Mouse (Mus musculus): ENCODE results near the gene Ptgir.

Ptgir gene

GRCm38 (mm10) chr7:16906281-16906680, at the start of gene Ptgir:
Ptgir (plus strand) TSS chr7:16906490.
- no peak for DNase-seq

GRCm38 (mm10) chr7:16858336-16858735, 48.0 kb upstream of the Ptgir start:
- no peak for DNase-seq

DNA sequence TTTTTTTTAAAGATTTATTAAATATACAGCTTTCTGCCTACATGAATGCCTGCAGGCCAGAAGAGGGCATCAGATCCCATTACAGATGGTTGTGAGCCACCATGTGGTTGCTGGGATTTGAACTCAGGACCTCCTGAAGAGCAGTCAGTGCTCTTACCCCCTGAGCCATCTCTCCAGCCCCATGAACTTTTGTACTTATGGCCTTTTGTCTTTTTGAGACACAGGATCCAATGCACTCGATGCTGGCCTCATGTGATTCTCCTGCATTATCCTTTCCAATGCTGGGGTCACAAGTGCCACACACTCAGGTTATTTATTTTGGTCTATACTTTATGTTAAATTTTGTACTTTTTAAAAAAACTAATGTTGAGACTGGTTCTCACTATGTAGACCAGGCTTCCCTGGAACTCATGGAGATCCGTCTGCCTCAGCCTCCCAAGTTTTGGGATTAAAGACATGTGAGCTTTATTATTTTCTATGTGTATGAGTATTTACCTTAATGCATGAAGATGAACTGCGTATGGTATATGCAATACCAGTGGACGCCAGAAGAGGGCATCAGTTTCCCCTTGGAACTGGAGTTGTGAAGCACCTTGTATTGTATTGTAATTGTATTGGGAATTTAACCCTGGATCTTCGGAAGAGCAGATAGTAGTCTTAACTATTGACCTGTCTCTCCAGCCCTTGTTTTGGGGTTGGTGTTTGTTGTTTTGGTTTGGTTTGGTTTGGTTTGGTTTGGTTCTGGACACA, 46.2 kb upstream of the Ptgir start:
- DNase-seq = peak; percentile 72

- DNase-seq = no peak
These were observed 38.8 kb upstream of the Ptgir start for GRCm38 (mm10) chr7:16867488-16867887.

GRCm38 (mm10) chr7:16869497-16869896, 36.8 kb upstream of the Ptgir start:
- DNase-seq = peak; percentile 76

GRCm38 (mm10) chr7:16871600-16871999, 34.7 kb upstream of the Ptgir start:
- DNase-seq = no peak

GRCm38 (mm10) chr7:16872478-16872877, 33.8 kb upstream of the Ptgir start:
- no peak for DNase-seq

- no peak for DNase-seq
These were observed 32.9 kb upstream of the Ptgir start for GRCm38 (mm10) chr7:16873392-16873791.

DNA sequence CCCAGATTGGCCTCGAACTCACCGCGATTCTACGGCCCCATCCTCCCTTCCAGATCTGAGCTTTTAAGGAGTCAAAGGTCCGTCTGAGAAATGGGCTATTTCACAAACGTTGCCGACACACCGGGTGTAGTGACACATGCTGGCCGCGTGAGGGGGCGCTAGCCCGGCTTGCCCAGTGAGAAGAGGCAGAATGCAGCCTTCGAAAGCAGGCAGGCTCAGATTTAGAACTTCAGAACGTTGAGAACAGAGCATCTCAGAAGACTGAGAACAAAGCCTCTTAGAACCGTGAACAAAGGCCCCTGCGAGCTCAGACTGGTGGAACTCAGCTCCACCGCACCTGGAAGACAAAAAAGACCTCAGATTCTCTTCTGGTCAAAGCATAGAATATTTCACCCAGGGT, 32.1 kb upstream of the Ptgir start:
- DNase-seq = peak; percentile 73

- DNase-seq = peak; percentile 98
These were observed 31.5 kb upstream of the Ptgir start for GRCm38 (mm10) chr7:16874756-16875309.

- DNase-seq = no peak
These were observed 31.2 kb upstream of the Ptgir start, which contains the start of gene Dact3 for GRCm38 (mm10) chr7:16875310-16875325. Dact3 (plus strand) TSS chr7:16875317.

GRCm38 (mm10) chr7:16875326-16875725, 31.0 kb upstream of the Ptgir start:
- DNase-seq = no peak

- no peak for DNase-seq
These were observed 30.3 kb upstream of the Ptgir start for GRCm38 (mm10) chr7:16876006-16876405.

GRCm38 (mm10) chr7:16876608-16877007, 29.7 kb upstream of the Ptgir start:
- no peak for DNase-seq

- no peak for DNase-seq
These were observed 28.6 kb upstream of the Ptgir start for GRCm38 (mm10) chr7:16877717-16878116.

DNA sequence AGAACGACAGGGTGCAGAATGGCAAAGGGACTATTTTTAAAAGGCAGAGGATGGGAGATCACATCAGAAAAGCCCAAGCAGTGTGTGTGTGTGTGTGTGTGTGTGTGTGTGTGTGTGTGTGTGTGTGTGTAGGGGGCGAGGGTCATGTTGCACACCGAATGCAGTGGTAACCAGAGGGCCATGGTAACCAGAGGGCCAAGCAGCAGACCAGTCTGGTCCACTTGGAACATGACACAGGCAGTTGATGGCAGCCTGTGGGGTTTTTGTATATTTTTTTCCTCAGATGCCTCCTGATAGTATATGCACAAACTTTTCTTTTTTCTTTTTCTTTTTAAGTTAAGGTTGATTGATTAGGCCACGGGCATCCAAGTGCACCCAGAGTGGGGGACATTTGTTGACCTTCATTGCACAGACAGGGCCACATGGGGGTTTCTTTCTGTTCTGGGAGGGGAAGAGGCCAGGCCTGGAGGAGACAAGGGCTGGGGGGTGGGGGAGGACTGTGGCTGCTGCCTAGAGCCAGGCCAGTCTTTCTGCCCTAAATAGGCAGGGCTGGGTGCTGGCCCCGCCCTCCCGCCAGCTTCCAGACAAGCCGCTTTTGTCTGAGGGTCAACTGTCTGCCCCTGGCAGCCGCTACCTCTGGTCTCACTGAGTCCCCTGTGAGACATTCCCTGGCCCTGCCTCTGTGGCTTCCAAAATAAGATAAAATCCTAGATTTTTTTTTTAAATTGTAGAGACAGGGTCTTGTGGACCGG, 26.3 kb upstream of the Ptgir start:
- DNase-seq = no peak

- DNase-seq = no peak
These were observed 25.7 kb upstream of the Ptgir start for GRCm38 (mm10) chr7:16880615-16881014.

- DNase-seq = no peak
These were observed 23.1 kb upstream of the Ptgir start for GRCm38 (mm10) chr7:16883162-16883561.

DNA sequence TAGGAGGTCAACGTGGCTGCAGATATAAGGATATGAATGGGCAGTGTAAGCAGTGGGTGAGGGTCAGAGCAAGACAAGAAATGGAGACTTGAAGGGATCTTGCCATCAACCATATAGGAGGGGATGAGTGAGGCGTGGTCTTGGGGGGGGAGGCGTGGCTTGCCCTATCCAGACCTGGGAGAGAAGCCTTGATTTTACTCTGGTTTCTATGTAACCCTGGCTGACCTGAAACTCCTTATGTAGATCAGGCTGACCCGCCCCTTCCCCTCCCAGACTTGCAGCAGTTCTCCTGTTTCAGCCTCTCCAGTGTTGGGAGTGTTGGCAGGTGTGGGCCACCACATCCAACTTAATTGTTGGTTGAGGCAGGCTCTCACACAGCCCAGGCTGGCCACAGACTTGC, 22.0 kb upstream of the Ptgir start:
- no peak for DNase-seq

- peak; percentile 59 for DNase-seq
These were observed 21.0 kb upstream of the Ptgir start for GRCm38 (mm10) chr7:16885271-16885776.

- no peak for DNase-seq
These were observed 20.4 kb upstream of the Ptgir start for GRCm38 (mm10) chr7:16885905-16886304.

DNA sequence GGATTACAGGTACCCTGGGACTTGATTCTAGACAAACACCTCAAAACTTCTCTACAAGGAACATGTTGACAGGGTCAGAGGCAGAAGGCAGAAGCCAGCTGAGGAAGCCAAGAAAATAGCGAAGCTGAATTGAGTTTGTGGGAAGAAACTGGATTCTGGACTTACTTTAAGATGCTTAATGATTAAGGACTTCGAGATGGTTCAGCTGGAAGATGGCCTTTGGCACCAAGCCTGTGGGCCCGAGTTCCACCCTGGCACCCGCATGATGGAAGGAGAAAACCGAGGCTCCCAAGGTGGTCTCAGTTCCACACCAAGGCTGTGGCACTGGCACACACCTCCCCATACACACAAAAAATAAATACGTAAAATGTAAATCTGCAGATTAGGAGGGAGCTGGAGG, 15.8 kb upstream of the Ptgir start:
- DNase-seq = no peak

DNA sequence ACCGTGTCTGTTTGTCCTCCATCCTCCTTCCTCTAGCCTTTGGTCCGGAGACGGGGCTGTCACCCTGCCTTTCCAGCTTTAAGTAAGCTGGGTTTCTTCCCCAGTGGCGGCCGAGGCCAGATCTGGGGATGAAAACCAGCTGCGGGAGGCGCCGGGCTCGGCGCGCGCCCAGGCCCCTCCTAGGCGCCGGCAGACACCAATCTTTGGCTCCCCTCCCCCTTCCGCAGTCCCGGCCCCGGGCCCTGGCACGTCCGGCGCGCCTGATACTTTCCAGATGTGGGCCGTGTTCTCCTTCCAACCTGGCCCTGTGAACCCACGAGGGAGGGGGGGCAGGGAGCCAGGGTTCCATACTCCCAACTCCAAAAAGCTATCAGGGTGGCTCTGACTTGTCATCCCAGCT, 15.3 kb upstream of the Ptgir start:
- no peak for DNase-seq

- DNase-seq = peak; percentile 91
These were observed 14.5 kb upstream of the Ptgir start, which contains the start of gene Gng8 for GRCm38 (mm10) chr7:16891641-16892351. Gng8 (plus strand) TSS chr7:16891786.
